Mouse (Mus musculus): Measurements from ENCODE around the gene Pkd1l1.

- no peak for TF ChIP-seq POLR2A (IDR thresholded peaks at IDR 0.05; ENCODE audit: insufficient read depth, low read length)
- no peak for TF ChIP-seq CTCF (IDR thresholded peaks at IDR 0.05; ENCODE audit: low read depth, low read length)
Observed at GRCm38 (mm10) chr11:8804178-8804577, 168.9 kb downstream of the Pkd1l1 start.

Measured in ES-Bruce4 (cell line).